Mouse (Mus musculus): ENCODE results near the gene Sytl2. TPM values are rescaled to one million over a fixed set of nuclear protein-coding genes. Genes with fewer than 3 reads are reported as not detected.
A peak's percentile ranks its signal among the peaks of the same experiment; 100 is the strongest.

The Sytl2 gene
- 13.8 and 16.0 TPM in 2 replicates for polyA plus RNA-seq (2015; fragmentation: Nextera tagmentation; extraction: Ambion mirVana)

GRCm38 (mm10) chr7:90301942-90302646 is at the start of gene Sytl2:
Sytl2 (plus strand) TSS chr7:90302252.
- Histone ChIP-seq H3K4me2 (replicated peaks) (peak within 1 kb of the TSS; percentile 93), H3K27me3 (peaks cover 41% of the 10 kb centered on the region), H3K27ac (peak within 1 kb of the TSS; percentile 61), H3K4me3 (peak within 1 kb of the TSS; percentile 63), H3K9ac (peak within 1 kb of the TSS; percentile 74), H3K9me3 (no peaks in the 10 kb centered on the region), H3K36me3 (no peaks in the 10 kb centered on the region), H3K4me1 (no peaks in the 10 kb centered on the region)
- peak; percentile 70 for ATAC-seq (ENCODE audit: low FRiP score, low read depth)
- WGBS: 1% methylated on average over 42 of the region's 43 CpGs

- no peaks in the 10 kb centered on the region for H3K36me3 ChIP-seq
- 79% methylated on average over 5 of the region's 5 CpGs for WGBS
- no peak overlapping the region for H3K9ac ChIP-seq
- H3K27me3 ChIP-seq: no peaks in the 10 kb centered on the region
- no peak overlapping the region for H3K27ac ChIP-seq
- H3K4me1 ChIP-seq: no peaks in the 10 kb centered on the region
- H3K4me3 ChIP-seq: no peak overlapping the region
- H3K9me3 ChIP-seq: no peaks in the 10 kb centered on the region
- no peak overlapping the region for H3K4me2 ChIP-seq (replicated peaks)
- no peak for ATAC-seq (ENCODE audit: low FRiP score, low read depth)
Measured at GRCm38 (mm10) chr7:90252946-90253345, 49.1 kb upstream of the Sytl2 start.

GRCm38 (mm10) chr7:90258701-90259100 is 43.4 kb upstream of the Sytl2 start:
- Histone ChIP-seq H3K27me3 (no peaks in the 10 kb centered on the region), H3K4me3 (no peak overlapping the region), H3K36me3 (no peaks in the 10 kb centered on the region), H3K4me1 (no peaks in the 10 kb centered on the region), H3K9ac (no peak overlapping the region), H3K9me3 (no peaks in the 10 kb centered on the region), H3K27ac (no peak overlapping the region), H3K4me2 (replicated peaks) (no peak overlapping the region)
- no peak for ATAC-seq (ENCODE audit: low FRiP score, low read depth)
- WGBS: 86% methylated on average over 2 of the region's 2 CpGs

GRCm38 (mm10) chr7:90259899-90260298 is 42.2 kb upstream of the Sytl2 start:
- Histone ChIP-seq H3K36me3 (no peaks in the 10 kb centered on the region), H3K4me1 (no peaks in the 10 kb centered on the region), H3K4me2 (replicated peaks) (no peak overlapping the region), H3K9ac (no peak overlapping the region), H3K27me3 (no peaks in the 10 kb centered on the region), H3K27ac (no peak overlapping the region), H3K4me3 (no peak overlapping the region), H3K9me3 (no peaks in the 10 kb centered on the region)
- 83% methylated on average over 2 of the region's 2 CpGs for WGBS
- ATAC-seq (ENCODE audit: low FRiP score, low read depth): no peak

GRCm38 (mm10) chr7:90261902-90262599 is 40.0 kb upstream of the Sytl2 start:
- no peaks in the 10 kb centered on the region for H3K9me3 ChIP-seq
- WGBS: 37% methylated on average over 7 of the region's 7 CpGs
- H3K27ac ChIP-seq: no peak overlapping the region
- H3K9ac ChIP-seq: no peak overlapping the region
- ATAC-seq (ENCODE audit: low FRiP score, low read depth): no peak
- no peak overlapping the region for H3K4me3 ChIP-seq
- H3K27me3 ChIP-seq: no peaks in the 10 kb centered on the region
- no peaks in the 10 kb centered on the region for H3K36me3 ChIP-seq
- 0 out of 2 replicates have a peak overlapping the region, but pooled peaks have one; percentile 1 for H3K4me2 ChIP-seq (replicated peaks)
- H3K4me1 ChIP-seq: peaks cover 5% of the 10 kb centered on the region; the same call in 1 of the 2 replicates

- Histone ChIP-seq H3K36me3 (no peaks in the 10 kb centered on the region), H3K4me2 (replicated peaks) (peak within 1 kb of the TSS; percentile 71), H3K4me1 (peaks cover 5% of the 10 kb centered on the region; the same call in 1 of the 2 replicates), H3K9me3 (no peaks in the 10 kb centered on the region), H3K4me3 (peak within 1 kb of the TSS; percentile 37), H3K9ac (peak within 1 kb of the TSS; percentile 48; the same call in 1 of the 2 replicates), H3K27ac (no peak within 1 kb of the TSS), H3K27me3 (no peaks in the 10 kb centered on the region)
- WGBS: 6% methylated on average over 28 of the region's 28 CpGs
- peak; percentile 90 for ATAC-seq (ENCODE audit: low FRiP score, low read depth)
Measured at GRCm38 (mm10) chr7:90265289-90265970, 36.6 kb upstream of the Sytl2 start, which contains the start of gene Ccdc83. Ccdc83 (minus strand) TSS chr7:90265777.

GRCm38 (mm10) chr7:90270141-90270540 is 31.9 kb upstream of the Sytl2 start:
- ATAC-seq (ENCODE audit: low FRiP score, low read depth): no peak
- Histone ChIP-seq H3K9ac (no peak overlapping the region), H3K27ac (no peak overlapping the region), H3K4me1 (peaks cover 3% of the 10 kb centered on the region; the same call in 1 of the 2 replicates), H3K36me3 (no peaks in the 10 kb centered on the region), H3K27me3 (no peaks in the 10 kb centered on the region), H3K4me3 (no peak overlapping the region), H3K9me3 (no peaks in the 10 kb centered on the region), H3K4me2 (replicated peaks) (no peak overlapping the region)
- WGBS: 81% methylated on average over 3 of the region's 3 CpGs

GRCm38 (mm10) chr7:90274561-90275100 is 27.4 kb upstream of the Sytl2 start:
- H3K27me3 ChIP-seq: no peaks in the 10 kb centered on the region
- H3K27ac ChIP-seq: no peak overlapping the region
- 0 out of 2 replicates have a peak, but pooled peaks cover 8% of the 10 kb centered on the region for H3K4me1 ChIP-seq
- no peaks in the 10 kb centered on the region for H3K9me3 ChIP-seq
- no peak overlapping the region for H3K4me3 ChIP-seq
- ATAC-seq (ENCODE audit: low FRiP score, low read depth): peak; percentile 54
- no peak overlapping the region for H3K9ac ChIP-seq
- no peak overlapping the region for H3K4me2 ChIP-seq (replicated peaks)
- no peaks in the 10 kb centered on the region for H3K36me3 ChIP-seq
- 43% methylated on average over 11 of the region's 11 CpGs for WGBS

GRCm38 (mm10) chr7:90277246-90277645 is 24.8 kb upstream of the Sytl2 start:
- Histone ChIP-seq H3K4me1 (peaks cover 27% of the 10 kb centered on the region), H3K4me3 (no peak overlapping the region), H3K27ac (no peak overlapping the region), H3K9me3 (no peaks in the 10 kb centered on the region), H3K27me3 (no peaks in the 10 kb centered on the region), H3K9ac (no peak overlapping the region), H3K36me3 (no peaks in the 10 kb centered on the region), H3K4me2 (replicated peaks) (no peak overlapping the region)
- WGBS: 64% methylated on average over 3 of the region's 3 CpGs
- no peak for ATAC-seq (ENCODE audit: low FRiP score, low read depth)

- WGBS: 61% methylated on average over 4 of the region's 4 CpGs
- Histone ChIP-seq H3K4me2 (replicated peaks) (no peak overlapping the region), H3K4me3 (no peak overlapping the region), H3K9me3 (no peaks in the 10 kb centered on the region), H3K9ac (no peak overlapping the region), H3K4me1 (peaks cover 27% of the 10 kb centered on the region), H3K27ac (no peak overlapping the region), H3K36me3 (no peaks in the 10 kb centered on the region), H3K27me3 (no peaks in the 10 kb centered on the region)
- ATAC-seq (ENCODE audit: low FRiP score, low read depth): no peak
Measured at GRCm38 (mm10) chr7:90277769-90278168, 24.3 kb upstream of the Sytl2 start.

GRCm38 (mm10) chr7:90279136-90279535 is 22.9 kb upstream of the Sytl2 start:
- no peak for ATAC-seq (ENCODE audit: low FRiP score, low read depth)
- no peaks in the 10 kb centered on the region for H3K9me3 ChIP-seq
- no peaks in the 10 kb centered on the region for H3K36me3 ChIP-seq
- H3K27me3 ChIP-seq: no peaks in the 10 kb centered on the region
- H3K4me3 ChIP-seq: no peak overlapping the region
- 92% methylated on average over 4 of the region's 4 CpGs for WGBS
- H3K4me1 ChIP-seq: peaks cover 27% of the 10 kb centered on the region
- H3K27ac ChIP-seq: no peak overlapping the region
- no peak overlapping the region for H3K9ac ChIP-seq
- no peak overlapping the region for H3K4me2 ChIP-seq (replicated peaks)
